Mouse (Mus musculus) neural tube, embryonic 15.5 days (tissue): ENCODE results near the gene Unc5c. TPM values are rescaled to one million over a fixed set of nuclear protein-coding genes. Genes with fewer than 3 reads are reported as not detected.
A peak's percentile ranks its signal among the peaks of the same experiment; 100 is the strongest.

Experiments used
- ATAC-seq: fragments of 200-750 bp; cut with Nextera tagmentation; 2 replicates; pipeline ENCODE4 v1.8.0; 2017; ENCODE audit warnings: mild to moderate bottlenecking, moderate TSS enrichment, moderate library complexity; ENCODE audit not compliant: low FRiP score
- H3K27ac ChIP-seq: fragments of 300-500 bp; sonication (generic); replicated peaks from 2 replicates; pipeline ENCODE4 v1.5.1; 2015; ENCODE audit warnings: mild to moderate bottlenecking, inconsistent platforms
- H3K27me3 ChIP-seq: fragments of 300-500 bp; sonication (generic); replicated peaks from 2 replicates; pipeline ENCODE4 v1.6.1; 2015; ENCODE audit warnings: inconsistent platforms
- H3K36me3 ChIP-seq: fragments of 300-500 bp; sonication (generic); 2 replicates; pipeline ENCODE4 v1.6.1; 2015; ENCODE audit warnings: inconsistent platforms
- H3K4me1 ChIP-seq: fragments of 300-500 bp; sonication (generic); 2 replicates; pipeline ENCODE4 v1.6.1; 2015; ENCODE audit warnings: inconsistent platforms
- H3K4me2 ChIP-seq: fragments of 300-500 bp; sonication (generic); 2 replicates; pipeline ENCODE4 v1.6.1; 2015; ENCODE audit warnings: inconsistent platforms, mild to moderate bottlenecking, moderate library complexity
- H3K4me3 ChIP-seq: fragments of 300-500 bp; sonication (generic); replicated peaks from 2 replicates; pipeline ENCODE4 v1.5.1; 2015; ENCODE audit warnings: mild to moderate bottlenecking, inconsistent platforms
- H3K9ac ChIP-seq: fragments of 300-500 bp; sonication (generic); replicated peaks from 2 replicates; pipeline ENCODE4 v1.6.1; 2015; ENCODE audit warnings: mild to moderate bottlenecking, inconsistent platforms
- H3K9me3 ChIP-seq: fragments of 300-500 bp; sonication (generic); replicated peaks from 2 replicates; pipeline ENCODE4 v1.6.1; 2016; ENCODE audit warnings: inconsistent platforms
- WGBS: fragments of 180-500 bp; shearing (Covaris S2); methylation state at CpG from one replicate; pipeline ENCODE4 v1.1.7; 2015; ENCODE audit warnings: mixed read lengths; 5-methylcytosine and 5-hydroxymethylcytosine counted together
- polyA plus RNA-seq: library from polyadenylated mRNA; unstranded; fragments of >200 nt; fragmentation: Nextera tagmentation; extraction: Ambion mirVana; gene quantifications from 2 replicates; pipeline ENCODE4 v1.2.1, GENCODE M21; 2015

Unc5c gene
- polyA plus RNA-seq, 1 experiment from 2014 or later: 16.7 TPM

DNA sequence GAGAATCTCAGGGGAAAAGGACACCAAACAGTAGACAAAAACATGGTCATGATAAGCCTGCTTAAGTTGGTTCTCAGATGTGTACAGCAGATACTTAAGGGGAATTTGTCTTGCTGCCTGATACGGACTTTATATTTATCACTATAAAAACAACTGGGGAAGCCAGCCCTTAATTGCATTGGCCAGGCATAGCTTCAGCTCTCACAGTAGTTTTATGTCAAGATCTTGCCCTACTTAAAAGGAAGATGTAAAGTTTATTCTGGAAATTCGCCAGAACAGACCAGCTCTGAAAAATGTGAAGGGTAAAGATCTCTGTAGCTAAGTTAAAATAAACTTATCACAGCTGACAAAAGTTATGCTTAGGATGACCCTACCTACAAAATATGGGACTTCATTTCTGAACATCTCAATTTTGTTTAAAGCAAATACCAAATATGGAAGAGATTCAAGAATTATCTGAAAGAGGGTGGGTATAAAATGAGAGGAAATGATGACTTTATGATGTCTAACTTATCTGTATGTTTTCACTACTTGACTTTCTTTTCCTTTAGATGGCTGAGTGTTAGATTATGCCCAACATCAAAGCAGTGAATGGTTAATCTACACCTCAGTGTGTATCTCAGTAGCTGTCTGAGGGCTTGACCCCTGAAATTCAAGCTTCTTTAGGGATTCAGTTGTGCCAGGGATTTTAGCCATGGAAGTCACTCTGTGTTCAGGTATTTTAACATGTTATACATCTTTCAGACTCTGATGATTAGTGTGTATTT lies 18.8 kb downstream of the Unc5c start:
- WGBS: 71% methylated on average over 2 of the region's 2 CpGs
- H3K9me3 ChIP-seq: no peaks in the 10 kb centered on the region
- H3K27me3 ChIP-seq: no peaks in the 10 kb centered on the region
- H3K9ac ChIP-seq: no peak overlapping the region
- ATAC-seq: no peak
- no peaks in the 10 kb centered on the region for H3K4me1 ChIP-seq
- no peak overlapping the region for H3K4me3 ChIP-seq
- no peak overlapping the region for H3K27ac ChIP-seq
- no peaks in the 10 kb centered on the region for H3K36me3 ChIP-seq
- H3K4me2 ChIP-seq: no peak overlapping the region

DNA sequence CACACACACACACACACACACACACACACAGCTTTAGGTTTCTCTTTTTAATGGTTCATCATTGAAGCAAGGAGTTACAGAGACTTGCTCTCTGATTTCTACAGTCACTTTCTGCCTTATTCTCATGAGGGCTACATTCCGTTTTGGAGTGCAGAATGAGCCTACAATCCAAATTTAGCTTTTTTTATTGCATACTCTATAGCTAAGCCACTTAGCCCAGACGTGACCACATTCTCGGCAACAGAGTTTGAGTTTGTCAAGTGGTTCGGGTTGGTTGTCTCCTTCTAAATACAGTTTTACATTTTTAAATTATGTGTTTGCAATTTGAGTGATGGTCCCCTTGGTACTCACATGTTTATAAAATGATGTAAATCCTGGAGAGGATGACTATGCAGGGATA lies 20.2 kb downstream of the Unc5c start:
- H3K27me3 ChIP-seq: no peaks in the 10 kb centered on the region
- H3K9ac ChIP-seq: no peak overlapping the region
- no peak overlapping the region for H3K27ac ChIP-seq
- no peak overlapping the region for H3K4me2 ChIP-seq
- H3K9me3 ChIP-seq: no peaks in the 10 kb centered on the region
- H3K4me1 ChIP-seq: no peaks in the 10 kb centered on the region
- ATAC-seq: no peak
- H3K4me3 ChIP-seq: no peak overlapping the region
- no peaks in the 10 kb centered on the region for H3K36me3 ChIP-seq
- 84% methylated on average over 4 of the region's 4 CpGs for WGBS

DNA sequence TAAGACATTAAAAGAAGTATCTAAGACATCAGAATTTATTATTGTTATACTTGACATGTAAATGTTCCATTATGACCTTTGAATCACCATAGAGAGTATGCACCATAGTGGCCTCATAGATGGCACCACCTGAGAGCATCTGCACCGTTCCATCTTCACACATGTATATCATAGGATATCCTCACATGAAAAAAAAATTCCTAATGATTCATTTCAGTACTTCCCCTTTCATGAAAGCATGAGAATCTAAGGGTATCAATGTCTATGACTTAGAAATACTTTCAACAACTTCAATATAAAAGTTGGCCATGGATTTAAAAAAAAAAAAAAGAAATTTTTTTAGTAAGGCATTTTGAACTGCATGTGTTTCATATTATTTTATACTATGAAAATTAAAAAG lies 25.6 kb downstream of the Unc5c start:
- WGBS: 87% methylated on average over 1 of the region's 1 CpGs

DNA sequence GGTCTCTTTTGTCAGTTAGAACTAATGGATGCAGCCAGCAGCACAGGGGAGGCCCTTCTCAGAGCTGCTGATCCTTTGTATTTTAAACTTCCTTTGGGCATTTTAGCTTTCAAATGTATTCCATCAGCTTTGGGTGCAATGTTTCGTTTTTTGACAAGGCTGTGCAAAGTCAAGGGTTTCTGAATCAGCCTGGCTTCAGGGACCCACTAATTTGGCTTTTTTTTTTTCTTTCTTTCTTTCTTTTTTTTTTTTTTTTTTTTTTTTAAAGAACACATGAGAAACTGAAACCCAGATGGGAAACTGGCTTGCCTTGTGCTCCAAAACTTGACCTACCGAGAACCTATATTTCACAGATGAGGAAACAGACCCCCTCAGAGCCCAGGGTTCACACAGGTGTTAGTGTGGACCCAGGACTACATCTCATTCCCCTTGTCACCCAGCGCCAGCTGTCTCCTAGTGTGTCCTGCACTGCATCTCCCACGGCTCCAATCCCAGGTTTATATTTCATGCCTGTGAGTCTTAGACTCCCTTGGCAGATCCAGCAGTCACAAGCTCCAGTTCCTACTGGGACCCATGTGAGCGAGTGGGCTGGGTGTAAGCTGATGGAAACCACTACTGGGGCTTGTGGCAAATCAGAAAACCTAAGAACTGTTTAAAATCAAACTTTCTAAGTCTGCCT lies 26.4 kb downstream of the Unc5c start:
- Histone ChIP-seq H3K27me3 (no peaks in the 10 kb centered on the region), H3K4me1 (peaks cover 7% of the 10 kb centered on the region; the same call in 1 of the 2 replicates), H3K4me3 (no peak overlapping the region), H3K27ac (peak overlapping the region; percentile 33; the same call in 1 of the 2 replicates), H3K36me3 (no peaks in the 10 kb centered on the region), H3K4me2 (no peak overlapping the region), H3K9ac (no peak overlapping the region), H3K9me3 (no peaks in the 10 kb centered on the region)
- ATAC-seq: no peak
- 39% methylated on average over 5 of the region's 5 CpGs for WGBS

More for the DNA sequence above, 25.6 kb downstream of the Unc5c start:
- Histone ChIP-seq H3K4me2 (no peak overlapping the region), H3K27ac (no peak overlapping the region), H3K9ac (no peak overlapping the region), H3K9me3 (no peaks in the 10 kb centered on the region), H3K36me3 (no peaks in the 10 kb centered on the region), H3K4me1 (peaks cover 7% of the 10 kb centered on the region; the same call in 1 of the 2 replicates), H3K27me3 (no peaks in the 10 kb centered on the region), H3K4me3 (no peak overlapping the region)
- no peak for ATAC-seq

GRCm38 (mm10) chr3:141491951-141492310 lies 26.9 kb downstream of the Unc5c start:
- peak overlapping the region; percentile 33; the same call in 1 of the 2 replicates for H3K27ac ChIP-seq
- no peak overlapping the region for H3K9ac ChIP-seq
- no peaks in the 10 kb centered on the region for H3K27me3 ChIP-seq
- H3K9me3 ChIP-seq: no peaks in the 10 kb centered on the region
- no peak for ATAC-seq
- WGBS: 52% methylated on average over 2 of the region's 2 CpGs
- no peak overlapping the region for H3K4me3 ChIP-seq
- H3K4me2 ChIP-seq: no peak overlapping the region
- H3K4me1 ChIP-seq: peaks cover 7% of the 10 kb centered on the region; the same call in 1 of the 2 replicates
- no peaks in the 10 kb centered on the region for H3K36me3 ChIP-seq

- no peaks in the 10 kb centered on the region for H3K27me3 ChIP-seq
- H3K4me2 ChIP-seq: no peak overlapping the region
- no peak overlapping the region for H3K27ac ChIP-seq
- no peak for ATAC-seq
- H3K36me3 ChIP-seq: no peaks in the 10 kb centered on the region
- 77% methylated on average over 3 of the region's 3 CpGs for WGBS
- no peak overlapping the region for H3K9ac ChIP-seq
- H3K4me3 ChIP-seq: no peak overlapping the region
- no peaks in the 10 kb centered on the region for H3K9me3 ChIP-seq
- H3K4me1 ChIP-seq: peaks cover 7% of the 10 kb centered on the region; the same call in 1 of the 2 replicates
Measured at GRCm38 (mm10) chr3:141493000-141493399, 28.0 kb downstream of the Unc5c start.

GRCm38 (mm10) chr3:141498348-141499056 lies 33.5 kb downstream of the Unc5c start:
- no peak overlapping the region for H3K4me2 ChIP-seq
- no peak overlapping the region for H3K9ac ChIP-seq
- H3K4me3 ChIP-seq: no peak overlapping the region
- 53% methylated on average over 4 of the region's 4 CpGs for WGBS
- no peaks in the 10 kb centered on the region for H3K36me3 ChIP-seq
- peaks cover 3% of the 10 kb centered on the region; the same call in 1 of the 2 replicates for H3K4me1 ChIP-seq
- H3K27me3 ChIP-seq: no peaks in the 10 kb centered on the region
- H3K27ac ChIP-seq: no peak overlapping the region
- no peak for ATAC-seq
- no peaks in the 10 kb centered on the region for H3K9me3 ChIP-seq

DNA sequence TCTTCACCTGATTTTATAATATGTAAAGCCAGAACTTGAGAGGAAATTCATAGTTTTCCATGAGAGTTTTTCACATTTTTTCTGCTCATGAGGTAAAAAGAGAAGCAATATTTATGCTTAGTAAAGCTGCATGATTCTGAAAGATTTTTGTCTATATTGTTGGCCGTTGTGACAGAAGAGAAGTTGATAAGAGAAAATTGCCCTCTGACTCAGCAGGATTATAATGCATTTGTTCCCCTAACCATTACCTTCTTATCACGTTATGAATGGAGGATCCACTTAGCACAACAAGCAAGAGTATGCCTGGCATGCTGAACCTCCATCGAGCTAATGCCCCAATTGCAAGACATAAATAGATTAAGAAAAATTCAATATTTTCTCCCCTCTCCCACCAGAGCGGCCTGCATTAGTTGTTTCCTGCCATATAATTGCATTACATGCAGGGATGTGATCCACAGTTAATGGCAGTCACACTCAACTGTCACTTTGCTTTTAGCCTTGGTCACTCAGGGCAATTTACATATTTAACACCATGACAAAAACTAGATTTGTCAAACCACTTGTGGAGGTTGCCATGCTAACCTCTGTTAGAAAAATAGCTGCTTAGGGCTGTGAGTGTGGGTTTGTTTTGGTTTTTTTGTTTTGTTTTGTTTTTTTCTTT lies 37.0 kb downstream of the Unc5c start:
- no peak for ATAC-seq
- no peak overlapping the region for H3K27ac ChIP-seq
- WGBS: 64% methylated on average over 4 of the region's 4 CpGs
- no peak overlapping the region for H3K4me2 ChIP-seq
- H3K4me3 ChIP-seq: no peak overlapping the region
- no peaks in the 10 kb centered on the region for H3K9me3 ChIP-seq
- H3K4me1 ChIP-seq: peaks cover 3% of the 10 kb centered on the region; the same call in 1 of the 2 replicates
- no peak overlapping the region for H3K9ac ChIP-seq
- H3K36me3 ChIP-seq: no peaks in the 10 kb centered on the region
- H3K27me3 ChIP-seq: no peaks in the 10 kb centered on the region

- Histone ChIP-seq H3K4me1 (peaks cover under 1% of the 10 kb centered on the region; the same call in 1 of the 2 replicates), H3K9ac (no peak overlapping the region), H3K9me3 (no peaks in the 10 kb centered on the region), H3K27ac (no peak overlapping the region), H3K4me3 (no peak overlapping the region), H3K27me3 (no peaks in the 10 kb centered on the region), H3K36me3 (no peaks in the 10 kb centered on the region), H3K4me2 (no peak overlapping the region)
- WGBS: 82% methylated on average over 3 of the region's 3 CpGs
- ATAC-seq: no peak
Measured at GRCm38 (mm10) chr3:141503331-141503730, 38.3 kb downstream of the Unc5c start.

DNA sequence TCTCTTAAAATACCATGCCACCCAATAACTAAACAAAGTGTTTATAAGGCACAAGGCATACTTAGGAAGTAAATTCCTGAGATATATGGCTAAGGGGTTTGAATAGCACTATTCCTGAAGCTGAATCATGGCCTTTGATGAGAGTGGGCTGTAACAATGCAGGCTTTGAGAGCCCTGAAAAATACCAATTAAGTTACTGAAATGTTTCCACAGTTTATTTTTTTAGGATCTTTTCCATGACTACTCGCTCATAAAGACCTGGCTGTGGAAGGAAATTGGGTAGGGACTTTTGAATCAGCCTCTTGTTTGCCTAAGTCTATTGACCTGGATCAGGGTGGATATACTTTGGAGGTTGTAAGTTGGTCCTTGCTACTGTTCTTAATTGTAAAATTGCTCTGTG lies 44.8 kb downstream of the Unc5c start:
- 29% methylated on average over 1 of the region's 1 CpGs for WGBS
- ATAC-seq: no peak
- no peaks in the 10 kb centered on the region for H3K27me3 ChIP-seq
- no peak overlapping the region for H3K4me2 ChIP-seq
- H3K4me1 ChIP-seq: no peaks in the 10 kb centered on the region
- no peaks in the 10 kb centered on the region for H3K36me3 ChIP-seq
- no peak overlapping the region for H3K9ac ChIP-seq
- H3K27ac ChIP-seq: no peak overlapping the region
- H3K9me3 ChIP-seq: no peaks in the 10 kb centered on the region
- H3K4me3 ChIP-seq: no peak overlapping the region

- Histone ChIP-seq H3K9ac (no peak overlapping the region), H3K27me3 (no peaks in the 10 kb centered on the region), H3K4me2 (no peak overlapping the region), H3K4me1 (no peaks in the 10 kb centered on the region), H3K9me3 (no peaks in the 10 kb centered on the region), H3K36me3 (no peaks in the 10 kb centered on the region), H3K27ac (no peak overlapping the region), H3K4me3 (no peak overlapping the region)
- WGBS: 82% methylated on average over 5 of the region's 5 CpGs
- ATAC-seq: no peak
Measured at GRCm38 (mm10) chr3:141511253-141512038, 46.4 kb downstream of the Unc5c start.
